Mouse (Mus musculus) bone marrow, adult 2 months (tissue): Measurements from ENCODE around the gene Sox13. TPM values are rescaled to one million over a fixed set of nuclear protein-coding genes. Genes with fewer than 3 reads are reported as not detected.

Experiments
- H3K27ac ChIP-seq: fragments of 200-500 bp; 2 replicates; pipeline ENCODE4 v1.5.1; 2012; ENCODE audit warnings: low read depth, mild to moderate bottlenecking, control low read depth, inconsistent platforms, low read length; ENCODE audit not compliant: control insufficient read depth, poor library complexity, insufficient read depth
- H3K4me1 ChIP-seq: fragments of 200-500 bp; 2 replicates; pipeline ENCODE4 v1.6.1; 2011; ENCODE audit warnings: low read length; ENCODE audit not compliant: control insufficient read depth, insufficient read depth
- H3K4me3 ChIP-seq: fragments of 200-500 bp; replicated peaks from 2 replicates; pipeline ENCODE3; 2011; ENCODE audit warnings: mild to moderate bottlenecking, low read depth, low read length, control low read depth; ENCODE audit not compliant: control insufficient read depth
- CTCF ChIP-seq: fragments of 200-500 bp; IDR thresholded peaks from 2 replicates; pipeline ENCODE4 v1.5.1; 2011; ENCODE audit warnings: low read length, control low read depth; ENCODE audit not compliant: control insufficient read depth, insufficient read depth
- POLR2A ChIP-seq: fragments of 200-500 bp; IDR thresholded peaks from 2 replicates; pipeline ENCODE4 v1.6.1; 2011; ENCODE audit warnings: low read depth, mild to moderate bottlenecking, control low read depth, low read length, borderline replicate concordance; ENCODE audit not compliant: control insufficient read depth
- WGBS: fragments of 180-500 bp; shearing (Covaris S2); methylation state at CpG from one replicate; pipeline ENCODE4 v1.1.7; 2018; 5-methylcytosine and 5-hydroxymethylcytosine counted together
- polyA plus RNA-seq: library from polyadenylated mRNA; stranded (reverse); fragments of >200 nt; gene quantifications from 2 replicates; pipeline ENCODE4 v1.2.4, GENCODE M21; 2011; ENCODE audit warnings: low replicate concordance; ENCODE audit not compliant: missing spikeins, insufficient read depth, insufficient read length

Sox13 gene
- polyA plus RNA-seq, 1 experiment, result 1.1 TPM

DNA sequence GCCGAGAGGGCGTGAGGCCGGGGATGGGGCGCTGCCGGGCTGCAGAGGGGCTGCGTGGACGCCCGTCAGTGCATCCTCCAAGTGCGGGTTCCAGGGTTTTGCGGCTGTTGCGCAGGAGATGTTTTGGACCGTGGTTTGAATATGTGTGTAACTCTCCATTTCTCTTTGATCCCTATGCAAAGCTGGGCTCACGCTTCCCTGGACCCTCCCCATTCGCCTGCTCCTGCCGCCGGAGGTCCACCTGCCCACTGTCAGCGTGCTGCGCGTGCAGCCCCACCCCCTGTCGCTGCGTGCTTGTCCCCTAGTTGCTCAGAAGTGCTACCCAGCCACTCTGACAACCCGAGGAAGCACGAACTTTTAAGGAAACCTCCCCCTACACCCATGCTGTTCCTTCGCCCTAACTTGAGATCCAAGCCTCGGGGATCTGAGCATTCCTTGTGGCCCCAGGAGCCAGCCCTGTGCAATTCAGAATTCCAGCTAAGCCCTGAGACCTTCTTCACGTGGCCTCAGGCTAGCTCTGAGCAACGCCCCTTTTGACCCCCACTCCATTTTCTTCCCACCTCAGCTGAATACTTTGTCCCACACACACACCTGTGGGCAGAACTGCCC lies 60.1 kb downstream of the Sox13 start:
- Histone ChIP-seq H3K4me3 (no peak overlapping the region), H3K27ac (no peak overlapping the region), H3K4me1 (no peaks in the 10 kb centered on the region)
- TF ChIP-seq POLR2A, result no peak
- no peak for TF ChIP-seq CTCF
- 13% methylated on average over 27 of the region's 27 CpGs for WGBS

DNA sequence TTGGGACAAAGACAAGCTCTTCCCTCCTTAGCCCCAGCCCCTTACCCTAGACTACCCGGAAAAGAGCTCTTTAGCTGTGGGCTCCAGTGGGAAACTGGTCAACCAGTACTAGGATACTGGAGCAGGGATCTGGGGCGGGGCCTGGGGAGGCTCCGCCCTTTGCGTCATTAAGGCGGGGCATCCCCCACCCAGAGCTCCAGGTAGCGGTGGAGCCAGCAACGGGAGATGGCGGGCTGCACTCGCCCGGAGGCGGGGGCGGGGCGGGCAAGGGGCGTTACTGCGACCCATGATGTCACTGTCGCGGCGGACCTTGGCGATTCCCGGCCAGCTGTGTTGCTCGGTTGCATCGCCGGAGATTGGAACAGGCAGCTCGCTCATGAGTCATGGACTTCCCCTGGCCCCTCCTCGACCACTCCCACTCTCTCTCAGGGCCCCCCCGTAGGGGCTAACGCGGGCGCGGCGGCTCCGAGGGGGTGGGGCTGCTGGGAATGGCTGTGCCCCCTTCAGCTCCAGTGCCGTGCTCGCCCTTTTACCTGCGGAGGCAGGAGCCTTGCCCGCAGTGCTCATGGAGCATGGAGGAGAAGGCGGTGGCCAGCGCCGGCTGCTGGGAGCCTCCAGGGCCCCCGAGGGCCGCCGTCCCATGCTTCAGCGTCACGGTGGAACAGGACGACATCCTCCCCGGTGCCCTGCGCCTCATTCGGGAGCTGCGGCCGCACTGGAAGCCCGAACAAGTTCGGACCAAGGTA lies 60.7 kb downstream of the Sox13 start, which contains the start of gene Etnk2:
Etnk2 (plus strand) TSS at position 297 of the 746 bp plus-strand sequence.
- TF ChIP-seq CTCF, result no peak
- TF ChIP-seq POLR2A, result no peak
- Histone ChIP-seq H3K27ac (no peak within 1 kb of the TSS), H3K4me3 (no peak within 1 kb of the TSS), H3K4me1 (no peaks in the 10 kb centered on the region)
- 2% methylated on average over 52 of the region's 52 CpGs for WGBS

DNA sequence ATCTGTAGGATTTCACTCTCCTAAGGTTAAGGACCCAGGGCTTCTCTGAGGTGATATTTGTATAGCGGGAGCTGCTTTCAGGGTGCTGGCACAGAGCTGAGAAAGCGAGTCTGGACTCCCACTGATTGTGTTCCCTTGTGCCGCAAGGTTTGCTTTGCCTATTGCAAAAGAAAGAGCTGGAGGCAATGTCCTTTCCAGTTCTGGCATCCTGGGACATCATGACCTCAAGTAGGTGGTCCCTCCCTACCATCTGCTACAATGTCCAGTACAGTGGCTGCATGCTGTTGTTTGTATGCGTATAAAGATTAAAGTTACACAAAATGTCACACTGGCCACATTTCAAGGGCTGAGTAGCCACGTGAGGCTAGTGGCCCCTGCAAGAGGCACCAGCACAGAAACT lies 62.1 kb downstream of the Sox13 start:
- Histone ChIP-seq H3K27ac (no peak overlapping the region), H3K4me3 (no peak overlapping the region), H3K4me1 (no peaks in the 10 kb centered on the region)
- 87% methylated on average over 5 of the region's 5 CpGs for WGBS
- TF ChIP-seq POLR2A (no peak), CTCF (no peak)

DNA sequence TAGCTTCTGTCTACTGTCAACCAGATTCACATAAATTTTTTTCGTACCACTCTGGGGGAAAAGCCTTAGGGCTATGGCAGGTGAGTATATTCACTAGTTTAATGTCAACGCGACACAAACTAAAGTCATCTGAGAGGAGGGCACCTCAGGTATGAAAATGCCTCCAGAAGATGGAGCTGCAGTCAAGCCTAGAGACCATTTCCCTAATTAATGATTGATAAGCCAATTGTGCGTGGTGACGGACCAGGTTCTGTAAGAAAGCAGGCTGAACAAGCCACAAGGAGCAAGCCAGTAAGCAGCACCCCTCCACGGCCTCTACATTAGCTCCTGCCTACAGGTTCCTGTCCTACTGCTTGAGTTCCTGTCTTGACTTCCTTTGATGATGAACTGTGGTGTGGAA lies 63.2 kb downstream of the Sox13 start:
- WGBS, result 85% methylated on average over 6 of the region's 6 CpGs

DNA sequence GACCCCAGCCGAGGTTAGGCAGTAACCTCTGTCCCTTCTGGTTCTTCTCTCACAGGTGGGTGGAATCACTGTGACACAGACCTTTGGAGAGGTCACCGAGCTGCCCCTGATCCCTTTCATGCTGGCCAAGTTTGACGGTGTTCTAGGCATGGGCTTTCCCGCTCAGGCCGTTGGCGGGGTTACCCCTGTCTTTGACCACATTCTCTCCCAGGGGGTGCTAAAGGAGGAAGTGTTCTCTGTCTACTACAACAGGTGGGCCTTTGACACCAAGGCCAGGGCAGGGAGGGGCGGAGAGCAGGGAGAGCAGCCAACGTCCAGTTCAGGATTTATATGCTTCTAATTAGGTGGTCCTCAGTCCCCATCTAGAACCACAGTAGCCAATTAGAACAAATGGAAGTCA lies 67.8 kb downstream of the Sox13 start:
- WGBS, result 32% methylated on average over 8 of the region's 8 CpGs
- Histone ChIP-seq H3K27ac (no peak overlapping the region; the same call in none of the 2 replicates), H3K4me3 (no peak overlapping the region), H3K4me1 (peaks cover 1% of the 10 kb centered on the region; the same call in 1 of the 2 replicates)
- TF ChIP-seq POLR2A, result no peak
- TF ChIP-seq CTCF, result no peak

More for the DNA sequence above, 63.2 kb downstream of the Sox13 start:
- TF ChIP-seq POLR2A, result no peak
- no peak for TF ChIP-seq CTCF
- no peak overlapping the region for H3K4me3 ChIP-seq
- H3K27ac ChIP-seq, result no peak overlapping the region
- H3K4me1 ChIP-seq, result no peaks in the 10 kb centered on the region; the same call in 1 of the 2 replicates

DNA sequence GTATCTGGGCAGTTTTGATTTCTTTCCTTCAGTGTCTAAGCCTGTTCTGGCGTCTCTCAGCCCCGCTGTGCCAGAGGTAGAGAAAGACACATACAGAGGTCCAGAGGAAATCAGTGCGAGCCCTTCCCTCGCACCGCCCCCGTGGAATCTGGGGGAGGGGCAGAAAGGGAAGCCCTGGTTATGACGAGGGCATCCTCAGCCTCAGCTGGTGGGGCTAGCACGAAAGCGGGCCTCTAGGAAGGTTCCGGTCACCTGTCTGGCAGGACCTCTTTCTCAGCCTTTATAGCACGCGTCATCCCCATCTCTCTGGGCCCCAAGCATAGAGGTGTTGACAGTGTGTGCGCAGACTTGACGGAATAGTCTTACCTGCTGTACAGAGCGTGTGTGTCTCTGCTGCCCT lies 68.3 kb downstream of the Sox13 start:
- WGBS, result 63% methylated on average over 15 of the region's 15 CpGs
- no peak overlapping the region for H3K4me3 ChIP-seq

DNA sequence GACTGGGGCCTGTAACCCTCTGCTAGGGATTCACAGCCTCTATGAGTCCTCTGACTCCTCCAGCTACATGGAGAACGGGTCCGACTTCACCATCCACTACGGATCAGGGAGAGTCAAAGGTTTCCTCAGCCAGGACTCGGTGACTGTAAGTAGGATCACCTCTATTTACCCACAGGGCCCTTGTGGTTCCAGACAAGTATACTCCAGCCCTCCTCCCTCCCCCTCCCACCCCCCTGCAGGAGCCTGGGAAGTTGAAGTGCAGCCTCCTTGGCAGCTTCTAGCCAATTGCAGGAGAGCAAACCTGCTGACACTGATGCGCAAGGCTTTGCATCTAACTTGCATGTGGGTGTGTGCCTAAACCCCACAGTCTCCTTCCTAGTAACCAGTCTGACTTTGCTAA lies 68.7 kb downstream of the Sox13 start:
- Histone ChIP-seq H3K4me1 (peaks cover 1% of the 10 kb centered on the region; the same call in 1 of the 2 replicates), H3K27ac (no peak overlapping the region), H3K4me3 (no peak overlapping the region)
- TF ChIP-seq POLR2A (no peak), CTCF (no peak)
- 84% methylated on average over 5 of the region's 5 CpGs for WGBS

More for the DNA sequence above, 68.3 kb downstream of the Sox13 start:
- TF ChIP-seq POLR2A (no peak), CTCF (no peak)
- peaks cover 1% of the 10 kb centered on the region; the same call in 1 of the 2 replicates for H3K4me1 ChIP-seq
- no peak overlapping the region; the same call in 1 of the 2 replicates for H3K27ac ChIP-seq

DNA sequence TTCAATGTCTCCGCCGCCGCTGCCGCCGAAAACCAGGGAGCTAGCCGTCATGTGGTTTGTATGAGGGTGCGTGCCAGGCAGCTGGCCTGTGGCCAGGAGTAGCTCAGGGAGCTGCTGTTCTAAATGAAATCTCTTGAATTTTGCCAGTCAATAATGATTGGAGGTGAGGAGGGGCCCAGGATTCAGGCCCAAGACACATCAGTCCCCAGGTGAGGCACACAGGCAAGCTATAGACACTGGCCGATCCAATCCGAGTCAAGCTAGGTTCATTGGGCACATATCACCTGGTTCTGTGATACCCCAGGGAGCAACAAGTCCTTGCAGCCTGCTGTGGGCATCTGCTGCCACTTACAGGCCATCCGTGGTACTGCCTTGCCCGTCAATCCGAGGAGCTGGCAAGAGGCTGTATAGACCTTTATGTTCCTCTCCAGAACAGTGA lies 70.8 kb downstream of the Sox13 start:
- WGBS, result 39% methylated on average over 12 of the region's 12 CpGs
- H3K27ac ChIP-seq, result no peak overlapping the region
- TF ChIP-seq POLR2A, result no peak
- peak; percentile 87 for TF ChIP-seq CTCF
- no peak overlapping the region for H3K4me3 ChIP-seq
- peaks cover 1% of the 10 kb centered on the region; the same call in 1 of the 2 replicates for H3K4me1 ChIP-seq

DNA sequence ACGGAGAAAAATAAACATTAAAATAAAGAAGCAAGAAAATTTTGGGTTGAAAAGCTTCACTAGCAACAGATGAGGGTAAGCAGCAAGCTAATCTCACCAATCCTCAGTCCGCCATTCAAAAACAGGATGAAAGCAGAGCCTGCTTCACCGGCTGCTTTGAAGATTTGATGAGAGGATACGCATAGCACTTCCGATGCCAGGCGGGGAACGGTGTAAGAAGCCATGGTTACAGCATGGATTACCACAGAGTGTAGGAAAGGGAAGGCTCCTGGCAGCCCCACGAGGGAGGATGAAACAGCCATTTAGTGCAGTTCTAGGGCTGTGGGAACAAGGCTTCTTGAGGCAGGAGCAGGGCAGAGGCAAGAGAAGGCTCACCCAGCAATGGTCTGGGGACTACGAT lies 72.4 kb downstream of the Sox13 start:
- whole genome bisulfite sequencing, result 40% methylated on average over 9 of the region's 9 CpGs
- no peak overlapping the region for H3K27ac ChIP-seq
- TF ChIP-seq CTCF (no peak), POLR2A (no peak)
- H3K4me3 ChIP-seq, result no peak overlapping the region
- peaks cover 4% of the 10 kb centered on the region for H3K4me1 ChIP-seq
